Mouse (Mus musculus): ENCODE measurements at regions not wholly inside any gene's neighbourhood (a gene's known extent, or its start where the extent isn't known, plus 50 kb on each side); places are given as distances from the start of the nearest gene placed in this dataset.

DNA sequence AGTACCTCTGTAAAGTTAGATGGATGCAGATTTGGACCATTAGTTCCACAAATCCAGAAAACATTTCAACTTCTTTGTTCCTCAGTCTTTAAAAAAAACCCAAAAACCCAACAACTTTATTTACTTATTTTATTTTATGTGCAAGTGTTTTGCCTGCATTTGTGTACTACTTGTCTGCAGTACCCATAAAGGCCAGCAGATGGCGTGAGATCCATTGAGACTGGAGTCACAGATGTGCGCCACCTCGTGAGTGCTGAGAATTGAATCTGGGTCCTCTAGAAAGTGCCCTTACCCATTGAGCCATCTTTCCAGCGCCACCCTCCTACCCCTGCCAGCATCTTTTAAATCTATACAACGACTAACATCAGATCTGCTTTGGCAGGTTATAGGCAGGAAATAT is 53.0 kb downstream of the Gm12689 start:
- DNase-seq = no peak
- intact Hi-C loops (cut with DNase I) = no loop called here

DNA sequence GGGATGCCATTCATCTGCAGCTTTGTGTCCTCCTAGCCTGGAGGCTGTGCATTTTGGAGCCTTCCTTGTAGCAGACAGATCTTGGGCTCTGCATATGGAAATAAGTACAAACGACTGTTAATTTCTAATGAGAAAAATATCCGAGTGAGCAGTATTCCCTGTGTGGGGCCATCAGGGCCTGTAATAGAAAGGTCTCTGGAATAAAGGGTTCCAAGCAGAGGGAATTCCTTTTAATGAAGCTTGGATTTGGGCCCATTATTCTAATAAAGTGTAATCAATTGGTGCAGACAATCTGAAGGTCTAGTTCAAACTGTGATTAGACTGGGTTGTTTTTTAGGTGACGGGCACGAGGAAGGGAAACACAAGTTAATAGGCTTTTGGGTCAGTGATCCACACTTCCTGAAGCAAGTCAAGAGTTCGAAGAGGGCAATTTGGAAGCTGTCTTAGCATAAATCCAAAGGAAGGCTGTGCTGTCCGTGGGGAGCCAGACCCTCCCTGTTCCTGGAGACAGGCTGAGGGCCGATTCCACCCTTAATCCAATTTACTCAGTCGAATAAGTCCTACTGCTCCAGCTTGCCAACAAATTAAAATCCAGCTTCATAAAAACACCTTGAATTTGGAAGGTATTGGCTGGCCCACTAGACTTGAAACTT is 57.5 kb downstream of the Gm12689 start:
- intact Hi-C loops (cut with DNase I) = no loop called here

DNA sequence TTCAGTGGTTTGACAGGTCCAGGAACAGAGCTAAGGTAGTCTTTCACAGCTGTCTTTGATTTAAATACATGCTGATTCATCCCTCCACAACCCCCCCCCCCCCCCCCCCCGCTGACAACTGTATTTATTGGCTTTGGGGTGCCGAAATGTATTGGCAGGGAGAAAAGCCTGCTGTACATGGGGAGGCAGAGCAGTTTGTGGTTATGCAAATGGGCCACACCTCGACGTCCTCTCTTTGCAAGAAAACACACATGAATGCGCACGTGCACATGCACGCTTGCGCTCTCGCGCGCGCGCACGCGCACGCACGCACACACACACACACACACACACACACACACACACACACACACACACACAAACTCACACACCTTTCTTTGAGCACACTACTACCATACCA is 58.5 kb downstream of the Gm12689 start:
- no peak for DNase-seq
- intact Hi-C loops (cut with DNase I) = no loop called here

More for the DNA sequence above, 57.5 kb downstream of the Gm12689 start:
- no peak for DNase-seq

DNA sequence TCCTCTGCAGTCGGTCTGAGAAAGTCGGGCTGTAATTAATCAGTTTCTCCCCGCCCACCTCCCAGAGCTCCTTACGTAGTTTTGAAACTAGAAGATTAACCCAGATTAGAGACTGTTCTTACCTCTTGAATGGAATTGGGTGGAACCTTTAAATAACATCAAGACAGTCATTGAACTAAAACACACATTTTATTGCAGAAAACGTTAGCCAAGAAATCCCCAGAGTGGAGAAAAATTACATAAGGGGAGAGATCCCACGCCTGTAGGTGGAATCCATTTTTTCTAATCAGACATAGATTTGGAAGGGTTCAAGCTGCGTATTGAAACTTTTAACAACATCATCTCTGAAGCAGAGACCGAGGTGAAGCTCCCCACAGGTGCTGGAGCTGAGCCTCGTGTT is 59.1 kb downstream of the Gm12689 start:
- intact Hi-C loops (cut with DNase I) = no loop called here
- DNase-seq = no peak

DNA sequence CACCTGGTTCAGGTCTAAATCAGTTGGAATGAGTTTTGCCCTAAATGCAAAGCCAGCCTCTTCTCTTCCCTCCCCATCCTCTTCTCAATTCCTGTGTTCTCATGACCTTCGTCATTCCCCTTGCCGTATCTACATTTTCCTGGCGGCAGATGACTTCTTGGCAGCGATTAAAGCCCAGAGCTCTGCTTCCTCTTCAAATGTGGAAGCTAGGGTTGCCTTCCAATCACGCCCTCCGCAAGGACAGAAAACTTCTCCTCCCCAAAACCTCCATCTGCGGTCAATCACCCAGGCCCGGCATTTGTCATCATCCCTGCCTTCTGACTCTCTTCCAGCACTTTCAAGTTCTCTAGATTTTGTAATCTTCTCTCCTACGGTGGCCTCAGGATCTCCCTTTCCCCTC is 72.3 kb downstream of the Gm12689 start:
- peak; percentile 64 to 73 for DNase-seq
- intact Hi-C loops (cut with DNase I) = no loop called here

DNA sequence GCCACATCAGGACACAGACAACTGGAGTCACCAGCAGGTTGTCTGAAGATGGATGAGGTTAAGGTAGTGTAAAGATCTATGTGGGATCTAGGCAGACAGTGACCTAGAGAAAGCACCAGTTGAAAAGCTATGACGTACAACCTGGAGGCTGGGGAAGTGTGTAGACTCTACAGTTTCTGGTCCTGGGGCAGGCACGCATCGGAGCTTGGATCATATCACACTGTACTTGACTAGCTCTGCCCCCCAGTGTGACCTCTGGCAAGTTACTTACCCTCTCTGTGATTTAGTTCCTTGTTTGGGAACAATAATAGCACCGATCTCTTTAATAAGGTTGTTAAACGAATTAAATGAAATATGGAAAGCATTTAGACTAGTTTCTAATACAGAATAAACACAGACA is 75.5 kb downstream of the Gm12689 start:
- no peak for DNase-seq
- intact Hi-C loops (cut with DNase I) = no loop called here

DNA sequence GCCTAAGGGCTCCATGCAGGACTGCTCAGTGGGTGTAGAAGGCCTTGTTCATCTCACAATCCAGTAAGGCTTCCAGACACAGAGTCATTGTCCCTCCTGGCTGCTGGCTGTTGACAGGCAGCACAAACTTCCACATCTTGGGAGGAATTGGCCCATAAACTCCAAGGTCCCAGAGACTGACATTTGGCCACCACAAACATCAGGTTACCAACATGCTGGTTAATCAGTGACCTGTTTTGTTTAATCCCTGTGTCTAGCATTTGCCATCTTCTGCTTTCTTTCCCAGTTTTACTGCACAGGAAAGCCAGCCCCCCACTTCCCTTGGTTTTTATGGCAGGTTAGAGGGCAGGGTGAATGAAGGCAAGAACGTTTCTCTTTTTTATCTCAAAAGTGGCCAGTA is 80.5 kb downstream of the Gm12689 start:
- no peak for DNase-seq
- intact Hi-C loops (cut with DNase I) = no loop called here

DNA sequence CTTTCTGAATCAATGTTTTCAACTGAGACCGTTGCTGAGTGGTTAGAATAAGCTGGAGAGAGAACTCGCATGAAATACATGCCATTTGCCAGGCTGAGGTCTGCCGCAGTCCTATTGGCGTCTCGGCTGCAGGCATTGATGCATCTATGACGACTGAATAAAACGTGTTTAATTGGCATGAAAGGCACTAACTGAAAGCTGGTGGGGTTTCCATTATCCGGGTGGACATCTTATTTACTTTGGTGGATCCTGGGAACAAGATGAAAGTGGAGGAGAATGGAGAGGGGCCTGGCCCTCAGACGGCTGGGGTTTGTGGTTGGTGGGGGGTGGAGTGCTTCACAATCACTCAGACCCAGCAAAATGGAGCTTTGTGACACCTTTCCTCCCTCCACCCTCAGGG is 81.2 kb downstream of the Gm12689 start:
- intact Hi-C loops (cut with DNase I) = no loop called here
- no peak for DNase-seq

DNA sequence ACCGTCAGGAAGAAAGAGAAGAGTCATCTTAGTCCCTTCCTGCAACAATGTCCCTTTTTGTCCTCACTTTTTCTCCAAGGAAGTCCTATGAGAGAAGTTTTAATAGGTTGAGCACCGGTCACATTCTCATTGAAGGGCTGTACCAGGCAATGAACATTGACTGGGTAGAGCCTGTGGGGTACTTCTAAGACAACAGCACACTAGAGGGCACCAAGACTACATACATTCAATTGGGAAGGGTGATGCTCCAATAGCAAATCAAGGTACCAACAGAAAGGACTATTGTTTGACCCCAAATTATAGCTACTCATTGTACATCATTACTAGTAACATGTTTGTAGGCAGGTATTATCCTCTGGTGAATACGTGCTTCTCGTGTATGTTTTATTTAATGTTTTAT is 84.3 kb downstream of the Gm12689 start:
- intact Hi-C loops (cut with DNase I) = no loop called here
- no peak for DNase-seq

DNA sequence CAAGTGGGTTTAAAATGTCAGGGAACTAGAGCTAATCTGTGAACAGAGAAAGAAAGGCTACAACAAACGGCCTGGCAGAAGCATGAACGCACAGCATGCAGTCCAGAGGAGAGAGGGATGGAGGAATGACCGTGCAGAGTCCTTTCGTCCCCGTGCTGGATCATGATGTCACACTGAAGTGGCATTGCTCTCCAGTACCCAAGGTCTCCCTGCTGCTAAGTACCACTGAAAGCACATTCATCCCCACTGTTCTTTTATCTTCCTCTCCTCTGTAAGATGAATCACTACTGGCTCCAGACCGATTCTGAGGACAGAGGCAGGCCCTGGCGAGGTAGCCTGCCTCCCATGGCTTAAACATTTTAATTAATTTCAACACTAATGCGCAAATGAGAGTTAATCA is 89.7 kb downstream of the Gm12689 start:
- DNase-seq = no peak
- intact Hi-C loops (cut with DNase I) = no loop called here

DNA sequence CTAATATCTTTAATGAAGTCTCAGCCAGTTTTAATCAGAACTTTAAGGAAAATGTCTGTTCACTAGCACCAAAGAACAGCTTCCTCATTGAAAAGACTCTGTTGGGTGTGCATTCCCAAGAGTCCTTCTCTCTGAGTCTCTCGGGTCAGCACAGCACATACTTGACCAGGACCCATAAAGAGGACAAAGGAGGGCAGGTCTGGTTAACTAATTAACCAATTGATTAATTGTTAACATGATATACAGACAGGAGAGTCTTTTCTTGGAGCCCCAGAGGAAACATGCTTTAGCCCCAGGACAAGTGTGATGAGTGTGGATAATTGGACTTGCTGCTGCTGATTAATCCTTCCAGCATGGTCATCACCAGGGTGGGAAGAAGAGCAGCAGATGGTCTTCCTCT is 93.7 kb downstream of the Gm12689 start:
- intact Hi-C loops (cut with DNase I) = no loop called here
- no peak for DNase-seq

DNA sequence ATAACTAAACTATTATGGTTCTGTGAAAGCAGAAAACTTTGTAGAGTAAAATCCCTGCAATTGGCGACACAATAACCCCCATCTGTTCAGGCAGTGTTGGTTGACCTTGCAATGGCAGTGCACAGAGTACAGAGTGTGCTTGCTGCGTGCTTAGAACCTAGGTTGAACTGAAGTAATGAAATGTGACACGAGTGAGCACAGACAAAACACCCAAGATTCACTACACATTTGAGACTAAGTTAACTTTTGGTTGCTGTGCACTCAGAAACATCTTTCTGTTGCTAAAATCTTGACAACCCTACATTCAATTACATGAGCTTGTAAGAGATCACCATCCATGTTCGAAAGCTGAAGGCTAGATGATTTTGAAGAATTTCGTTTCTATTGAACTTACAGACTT is 97.3 kb downstream of the Gm12689 start:
- DNase-seq = no peak
- intact Hi-C loops (cut with DNase I) = no loop called here

DNA sequence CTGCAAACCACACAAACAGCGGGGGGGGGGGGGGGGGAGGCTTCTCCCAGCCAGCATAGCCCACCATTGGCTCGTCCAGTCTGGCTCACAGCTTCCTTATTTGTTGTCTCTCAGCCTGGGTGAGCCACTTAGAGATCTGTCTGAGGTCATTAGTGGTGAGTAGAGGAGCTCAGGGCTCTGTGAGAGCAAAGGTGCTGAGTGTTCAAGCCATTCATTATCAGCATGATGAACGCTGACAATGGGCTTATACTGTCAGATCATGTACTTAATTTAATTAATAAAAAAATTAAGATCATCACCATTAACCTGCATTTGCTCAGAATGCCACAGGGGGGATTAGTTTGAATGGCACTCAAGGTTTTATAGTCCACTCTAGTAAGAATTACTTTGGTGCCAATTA is 98.5 kb downstream of the Gm12689 start:
- DNase-seq = no peak
- intact Hi-C loops (cut with DNase I) = no loop called here

DNA sequence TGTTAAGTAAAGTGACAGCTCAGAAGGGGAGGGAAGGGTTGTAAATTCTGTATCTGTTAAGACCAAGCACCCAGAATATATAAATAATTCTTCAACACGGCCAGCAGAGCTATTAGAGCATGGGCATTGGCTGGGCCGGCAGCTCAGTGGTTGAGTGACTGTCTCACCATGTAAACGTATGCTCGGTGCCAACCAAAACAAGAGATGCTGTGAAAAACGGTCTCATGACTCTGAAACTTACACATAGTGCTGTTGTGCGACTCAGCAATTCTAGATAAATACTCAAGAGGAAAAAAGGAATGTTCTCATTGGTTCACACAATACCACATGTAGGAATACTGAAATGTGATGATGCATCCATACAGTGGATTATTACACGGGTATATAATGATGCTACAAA is 111.8 kb downstream of the Gm12689 start:
- DNase-seq = no peak
- intact Hi-C loops (cut with DNase I) = no loop called here

DNA sequence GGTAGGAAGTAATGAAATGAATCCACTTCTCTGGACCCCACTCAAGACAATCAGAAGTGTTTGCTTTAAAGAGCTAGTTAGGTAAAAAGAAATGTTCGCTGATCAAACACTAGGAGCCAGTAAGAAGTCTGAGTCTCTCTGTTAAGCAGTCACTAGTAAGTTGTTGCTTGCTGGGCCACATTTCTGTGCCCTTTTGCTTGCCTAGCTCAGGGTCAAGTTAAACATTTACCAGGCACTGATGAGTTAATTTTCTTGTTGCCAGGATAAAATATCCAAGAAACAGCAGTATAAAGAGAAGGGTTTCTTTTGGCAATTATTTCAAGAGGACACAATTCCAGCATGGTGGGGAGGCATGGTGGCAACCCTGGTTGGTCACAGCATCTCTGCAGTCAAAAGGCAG is 127.7 kb downstream of the Gm12689 start:
- intact Hi-C loops (cut with DNase I) = no loop called here
- DNase-seq = no peak

DNA sequence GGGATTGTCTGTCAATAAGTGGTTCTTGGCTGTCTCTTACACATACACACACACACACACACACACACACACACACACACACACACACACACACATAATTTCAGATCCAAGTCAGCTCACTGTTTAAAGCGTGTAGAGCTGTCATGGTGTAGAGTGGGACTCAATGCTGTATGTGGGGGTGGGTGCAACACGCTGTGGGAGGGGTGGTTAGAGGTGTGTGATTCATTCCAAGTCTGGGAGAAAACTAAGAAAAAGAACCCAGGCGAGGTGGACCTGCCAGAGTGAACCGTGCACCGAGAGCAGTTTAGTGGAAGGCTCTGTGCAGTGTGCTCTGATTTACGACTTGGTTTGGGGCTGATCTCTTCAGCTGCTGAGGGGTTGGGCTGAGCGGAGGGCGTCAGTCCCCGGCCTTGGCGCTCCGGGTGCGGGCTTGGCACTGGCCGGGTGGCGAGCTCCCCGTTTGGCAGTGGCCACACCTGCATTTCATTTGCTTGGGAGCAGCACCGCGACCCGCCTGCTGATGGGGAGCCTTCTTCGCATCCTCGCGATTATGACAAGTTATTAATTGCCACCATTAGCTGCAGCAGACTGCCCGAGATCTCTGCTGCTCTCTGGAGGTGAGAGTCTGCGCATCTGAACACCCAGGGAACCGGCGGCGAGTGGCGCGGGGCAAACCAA is 149.5 kb downstream of the Gm12689 start:
- intact Hi-C loops (cut with DNase I) = no loop called here
- no peak for DNase-seq

DNA sequence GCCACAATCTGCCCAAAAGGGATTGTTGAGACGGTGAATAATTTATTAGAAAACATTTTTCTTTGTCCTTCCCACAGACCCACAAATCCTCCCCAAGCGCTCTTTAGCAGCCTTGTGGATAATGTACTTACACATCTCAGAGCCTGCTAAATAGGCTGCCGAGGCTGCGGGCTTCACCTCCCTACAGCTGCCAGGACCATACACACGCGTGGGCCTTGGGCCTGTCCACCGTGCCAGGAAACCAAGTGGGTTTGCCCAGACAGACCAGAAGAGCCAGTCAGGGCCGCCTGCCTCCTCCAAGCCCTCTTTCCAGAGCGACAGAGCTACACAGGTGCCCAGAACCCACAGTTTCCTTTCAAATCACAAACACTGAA is 150.0 kb downstream of the Gm12689 start:
- intact Hi-C loops (cut with DNase I) = no loop called here

DNA sequence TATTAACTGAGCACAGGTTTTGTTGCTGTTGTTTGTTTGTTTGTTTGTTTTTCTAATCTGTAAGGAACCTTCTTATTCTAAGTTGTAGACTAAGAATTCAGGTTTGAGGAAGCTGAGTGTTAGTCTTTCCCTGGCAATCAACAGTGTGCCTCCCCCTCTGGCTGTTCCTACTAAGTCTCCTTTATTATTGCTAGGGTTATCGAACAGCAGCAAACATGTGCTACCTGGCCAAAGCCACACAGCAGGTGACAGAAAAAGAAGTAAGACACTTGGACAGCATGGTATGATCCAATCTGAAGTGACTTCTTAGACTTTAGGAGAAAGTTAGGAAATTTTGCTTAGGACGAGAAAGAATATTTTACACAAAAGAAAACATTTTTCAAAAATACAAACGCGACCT is 163.3 kb downstream of the Gm12689 start:
- intact Hi-C loops (cut with DNase I) = no loop called here
- no peak for DNase-seq

More for the DNA sequence above, 150.0 kb downstream of the Gm12689 start:
- DNase-seq = no peak

DNA sequence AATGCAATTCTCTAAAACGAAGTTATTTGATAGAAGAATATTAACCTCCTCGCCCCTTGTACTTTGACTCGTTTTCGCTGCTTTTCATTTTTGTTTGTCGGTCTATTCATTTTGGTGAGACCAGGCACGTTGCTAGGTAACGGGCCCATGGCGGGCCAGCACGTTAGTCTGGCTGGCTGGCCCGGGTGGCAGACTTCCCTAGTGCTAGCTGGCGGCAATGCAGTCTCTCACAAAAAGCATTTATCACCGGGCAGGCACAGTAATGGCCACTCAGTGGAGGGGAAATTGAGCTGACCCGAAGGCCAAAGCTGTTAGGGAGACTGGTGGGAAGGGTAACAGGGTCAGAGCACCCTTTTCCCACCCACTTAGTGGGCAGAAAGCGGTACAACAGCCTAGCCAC is 163.7 kb downstream of the Gm12689 start:
- intact Hi-C loops (cut with DNase I) = no loop called here
- DNase-seq = peak; percentile 6 to 33

DNA sequence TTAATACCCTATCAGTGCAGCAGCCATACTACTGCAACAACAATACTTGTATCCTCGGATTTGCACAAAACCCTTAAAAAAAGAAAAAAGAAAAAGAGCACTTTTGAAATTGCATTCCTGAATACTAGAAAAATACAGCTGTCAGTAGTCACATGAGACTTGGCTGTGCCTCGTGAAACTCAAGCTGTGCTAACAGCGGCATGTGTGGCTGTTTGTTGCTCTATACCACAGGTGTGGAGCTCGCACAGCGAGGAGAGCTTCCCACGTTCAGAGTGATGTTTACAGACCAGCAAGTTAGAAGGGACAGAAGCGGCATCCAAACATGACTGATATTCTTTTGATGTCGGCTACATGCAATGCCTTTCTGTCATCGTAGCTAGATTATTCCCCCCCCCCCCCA is 169.8 kb downstream of the Gm12689 start:
- no peak for DNase-seq
- intact Hi-C loops (cut with DNase I) = no loop called here

DNA sequence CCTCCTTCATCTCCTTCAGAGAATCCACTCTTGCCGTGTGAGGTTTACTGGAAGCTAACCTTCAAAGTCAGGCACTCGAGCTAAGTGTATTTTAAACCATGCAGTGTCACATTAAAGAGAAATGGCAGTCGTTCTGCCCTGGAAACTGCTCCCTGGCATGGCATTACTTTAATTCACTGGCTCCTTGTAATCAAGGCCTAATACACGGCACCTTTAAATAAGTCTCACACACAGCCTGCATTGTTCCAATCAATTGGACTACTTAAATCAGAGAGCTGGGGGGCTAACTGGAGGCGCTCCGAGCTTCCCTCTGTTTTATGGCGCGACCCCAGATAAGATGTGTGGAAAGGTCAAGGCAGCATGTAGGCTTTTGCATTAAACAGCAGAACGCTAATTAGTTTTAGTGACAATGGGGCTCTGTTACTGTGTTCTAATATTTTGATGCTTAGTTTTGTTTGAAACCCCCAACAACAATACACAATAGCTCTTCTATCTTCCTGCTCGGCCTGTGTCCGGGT is 180.1 kb downstream of the Gm12689 start:
- intact Hi-C loops (cut with DNase I) = no loop called here

DNA sequence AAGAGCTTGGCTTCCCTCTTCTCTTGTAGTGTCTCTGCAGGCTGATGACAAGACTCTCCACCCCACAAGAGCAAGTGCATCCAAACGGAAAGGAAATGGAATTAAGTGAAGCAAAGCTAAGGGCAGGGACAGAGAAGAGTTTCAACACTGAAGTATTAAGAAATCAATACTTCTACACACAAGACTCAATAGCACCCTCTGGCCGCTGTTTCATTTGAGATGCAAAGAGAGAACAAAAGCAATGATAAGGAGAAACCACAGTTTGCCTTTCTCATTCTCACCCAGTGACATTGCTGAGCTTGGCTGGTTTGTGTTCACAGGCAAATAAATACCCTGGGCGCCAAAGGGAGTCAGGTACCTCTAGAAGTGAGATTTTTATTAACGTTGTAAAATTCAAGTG is 171.8 kb upstream of the Foxd3 start:
- intact Hi-C loops (cut with DNase I) = no loop called here
- no peak for DNase-seq

More for the DNA sequence above, 180.1 kb downstream of the Gm12689 start:
- no peak for DNase-seq

All from heart, postnatal 10 days (tissue).